Mouse (Mus musculus): ENCODE data around the gene Ifnk. TPM values are rescaled to one million over a fixed set of nuclear protein-coding genes. Genes with fewer than 3 reads are reported as not detected.

Gene Ifnk
- polyA plus RNA-seq, 1 experiment from 2014 or later: not detected

DNA sequence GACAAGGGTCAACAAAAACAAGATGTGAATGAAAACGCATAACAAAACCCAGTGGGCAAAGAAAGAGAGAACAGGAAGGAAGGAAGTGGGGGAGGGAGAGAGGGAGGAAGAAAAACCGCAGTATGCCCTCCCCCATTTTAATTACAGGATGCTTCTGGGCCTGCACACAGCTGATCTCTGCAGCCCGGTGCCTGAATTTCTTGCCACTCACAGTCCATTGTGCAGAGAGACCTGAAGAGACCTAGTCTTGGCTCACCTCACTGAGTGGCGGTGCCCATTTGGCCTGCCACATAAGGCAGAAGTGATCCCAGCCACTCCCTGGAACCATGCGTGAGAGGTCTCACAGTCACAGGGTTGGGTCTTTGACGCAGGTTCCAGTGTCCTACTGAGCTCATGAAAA lies 13.8 kb upstream of the Ifnk start:
- no peak for ATAC-seq (ENCODE audit: insufficient number of reproducible peaks, low FRiP score, low TSS enrichment, low read depth)
- H3K27me3 ChIP-seq: no peaks in the 10 kb centered on the region
- no peak overlapping the region for H3K27ac ChIP-seq (replicated peaks)
- H3K36me3 ChIP-seq: no peaks in the 10 kb centered on the region
- H3K9ac ChIP-seq: no peak overlapping the region
- no peak overlapping the region for H3K4me2 ChIP-seq (replicated peaks)
- no peak overlapping the region for H3K4me3 ChIP-seq (replicated peaks)
- WGBS: 43% methylated on average over 6 of the region's 6 CpGs
- H3K9me3 ChIP-seq (replicated peaks): no peaks in the 10 kb centered on the region
- H3K4me1 ChIP-seq: 0 out of 2 replicates have a peak, but pooled peaks cover 4% of the 10 kb centered on the region

GRCm38 (mm10) chr4:35140317-35140716 lies 11.5 kb upstream of the Ifnk start:
- H3K4me2 ChIP-seq (replicated peaks): no peak overlapping the region
- H3K9me3 ChIP-seq (replicated peaks): no peaks in the 10 kb centered on the region
- H3K27ac ChIP-seq (replicated peaks): no peak overlapping the region
- ATAC-seq (ENCODE audit: insufficient number of reproducible peaks, low FRiP score, low TSS enrichment, low read depth): no peak
- H3K4me3 ChIP-seq (replicated peaks): no peak overlapping the region
- H3K27me3 ChIP-seq: no peaks in the 10 kb centered on the region
- no peaks in the 10 kb centered on the region for H3K36me3 ChIP-seq
- H3K9ac ChIP-seq: no peak overlapping the region
- H3K4me1 ChIP-seq: 0 out of 2 replicates have a peak, but pooled peaks cover 13% of the 10 kb centered on the region
- WGBS: 47% methylated on average over 6 of the region's 6 CpGs

GRCm38 (mm10) chr4:35143472-35144102 lies 8.3 kb upstream of the Ifnk start:
- no peak; the same call in 1 of the 2 replicates for ATAC-seq (ENCODE audit: insufficient number of reproducible peaks, low FRiP score, low TSS enrichment, low read depth)
- Histone ChIP-seq H3K9ac (no peak overlapping the region), H3K27me3 (no peaks in the 10 kb centered on the region), H3K27ac (replicated peaks) (peak overlapping the region; percentile 25), H3K4me1 (0 out of 2 replicates have a peak, but pooled peaks cover 13% of the 10 kb centered on the region), H3K36me3 (no peaks in the 10 kb centered on the region), H3K4me2 (replicated peaks) (peak overlapping the region; percentile 2; the same call in 1 of the 2 replicates), H3K9me3 (replicated peaks) (no peaks in the 10 kb centered on the region), H3K4me3 (replicated peaks) (no peak overlapping the region)
- WGBS: 40% methylated on average over 12 of the region's 12 CpGs

- 83% methylated on average over 10 of the region's 10 CpGs for WGBS
- no peak for ATAC-seq (ENCODE audit: insufficient number of reproducible peaks, low FRiP score, low TSS enrichment, low read depth)
Observed at GRCm38 (mm10) chr4:35145726-35146125, 6.1 kb upstream of the Ifnk start.

DNA sequence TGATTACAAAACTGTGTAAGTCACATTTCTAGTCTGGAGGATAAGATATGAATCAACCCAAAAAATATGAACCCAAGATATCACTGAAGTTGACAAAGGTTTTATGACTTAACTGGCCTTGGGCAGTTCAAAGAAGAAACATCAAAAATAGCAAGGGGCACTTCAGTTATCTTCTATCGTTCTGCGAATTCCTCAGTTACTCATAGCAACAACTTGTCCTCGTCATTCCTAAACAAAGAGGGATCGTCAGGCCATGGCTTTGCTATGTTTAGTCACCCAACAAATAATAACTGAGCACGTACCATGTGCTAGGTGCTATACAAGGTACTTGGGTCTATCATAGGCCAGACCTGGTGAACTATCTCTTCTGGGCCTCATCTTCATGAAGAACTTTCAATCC lies 5.3 kb upstream of the Ifnk start:
- 86% methylated on average over 5 of the region's 5 CpGs for WGBS

More at GRCm38 (mm10) chr4:35145726-35146125, 6.1 kb upstream of the Ifnk start:
- Histone ChIP-seq H3K4me3 (replicated peaks) (no peak overlapping the region), H3K4me1 (0 out of 2 replicates have a peak, but pooled peaks cover 9% of the 10 kb centered on the region), H3K27ac (replicated peaks) (no peak overlapping the region), H3K4me2 (replicated peaks) (no peak overlapping the region), H3K9me3 (replicated peaks) (no peaks in the 10 kb centered on the region), H3K9ac (no peak overlapping the region), H3K36me3 (no peaks in the 10 kb centered on the region), H3K27me3 (no peaks in the 10 kb centered on the region)

DNA sequence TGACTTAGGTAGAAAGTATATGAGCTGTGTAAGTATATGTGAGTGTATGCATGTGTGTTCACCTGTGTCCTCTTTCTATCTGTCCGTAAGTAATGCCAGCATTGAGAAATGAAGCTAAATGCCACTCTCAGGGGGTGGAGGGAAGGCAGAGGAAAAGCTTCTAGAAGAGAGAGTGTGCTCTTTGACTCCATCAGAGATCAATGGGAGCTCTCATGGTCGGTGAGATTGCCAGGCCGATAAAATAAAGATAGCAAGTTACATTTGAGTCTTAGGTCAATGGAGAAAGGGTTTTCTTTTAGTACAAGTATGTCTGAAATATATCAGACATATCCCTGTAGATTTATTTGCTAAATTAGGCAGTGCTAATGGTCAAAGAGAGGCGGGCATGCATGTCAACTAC lies 3.5 kb upstream of the Ifnk start:
- Histone ChIP-seq H3K27me3 (no peaks in the 10 kb centered on the region), H3K4me3 (replicated peaks) (no peak overlapping the region), H3K9me3 (replicated peaks) (no peaks in the 10 kb centered on the region), H3K9ac (no peak overlapping the region), H3K4me2 (replicated peaks) (no peak overlapping the region), H3K36me3 (no peaks in the 10 kb centered on the region), H3K27ac (replicated peaks) (no peak overlapping the region), H3K4me1 (0 out of 2 replicates have a peak, but pooled peaks cover 8% of the 10 kb centered on the region)
- 88% methylated on average over 4 of the region's 4 CpGs for WGBS
- no peak for ATAC-seq (ENCODE audit: insufficient number of reproducible peaks, low FRiP score, low TSS enrichment, low read depth)

More for the DNA sequence above, 5.3 kb upstream of the Ifnk start:
- H3K9ac ChIP-seq: no peak overlapping the region
- H3K4me2 ChIP-seq (replicated peaks): no peak overlapping the region
- no peak overlapping the region for H3K4me3 ChIP-seq (replicated peaks)
- no peaks in the 10 kb centered on the region for H3K9me3 ChIP-seq (replicated peaks)
- no peak for ATAC-seq (ENCODE audit: insufficient number of reproducible peaks, low FRiP score, low TSS enrichment, low read depth)
- 0 out of 2 replicates have a peak, but pooled peaks cover 9% of the 10 kb centered on the region for H3K4me1 ChIP-seq
- H3K27ac ChIP-seq (replicated peaks): no peak overlapping the region
- H3K36me3 ChIP-seq: no peaks in the 10 kb centered on the region
- no peaks in the 10 kb centered on the region for H3K27me3 ChIP-seq

DNA sequence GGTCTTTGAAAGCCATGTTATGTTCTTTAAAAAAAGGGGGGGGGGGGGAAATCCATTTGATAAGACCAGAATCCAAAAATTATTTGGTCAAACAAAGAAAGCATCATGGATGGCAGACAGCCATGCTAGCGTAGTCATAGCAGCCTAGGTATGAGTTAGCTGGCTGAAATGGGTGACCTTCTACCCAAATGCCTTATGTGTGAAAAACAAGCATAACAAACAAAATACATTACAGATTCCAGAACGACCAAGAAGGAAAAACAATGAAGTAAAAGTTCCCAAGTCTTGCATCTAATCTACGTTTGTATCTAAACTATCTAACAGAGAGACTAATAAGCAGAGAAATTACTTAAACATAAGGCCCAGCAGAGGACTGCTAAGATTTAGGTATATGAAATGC lies 1.1 kb upstream of the Ifnk start:
- 73% methylated on average over 3 of the region's 3 CpGs for WGBS
- H3K36me3 ChIP-seq: no peaks in the 10 kb centered on the region

DNA sequence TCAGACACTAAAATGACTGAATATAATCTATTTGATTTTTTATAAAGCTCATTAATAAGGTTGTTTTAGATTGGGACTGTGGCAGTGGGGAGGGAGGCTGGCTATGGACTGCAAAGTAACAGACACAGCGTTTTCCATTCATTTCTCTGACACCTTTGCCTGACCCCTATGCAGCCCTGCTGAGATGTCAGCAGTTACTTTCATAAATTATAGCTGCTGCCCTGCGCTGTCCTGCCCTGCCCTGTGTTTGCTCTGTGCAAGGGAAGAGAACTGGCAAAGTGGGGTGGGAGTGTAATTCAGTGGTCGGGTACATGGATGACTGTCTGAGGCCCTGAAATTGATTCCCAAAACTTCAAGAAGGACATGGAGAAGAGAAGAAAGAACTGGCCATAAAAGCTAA lies 2.2 kb downstream of the Ifnk start:
- Histone ChIP-seq H3K4me1 (peaks cover 16% of the 10 kb centered on the region), H3K4me2 (replicated peaks) (no peak overlapping the region), H3K27me3 (peaks cover 4% of the 10 kb centered on the region; the same call in 1 of the 2 replicates), H3K27ac (replicated peaks) (no peak overlapping the region), H3K9ac (no peak overlapping the region), H3K36me3 (no peaks in the 10 kb centered on the region), H3K9me3 (replicated peaks) (no peaks in the 10 kb centered on the region), H3K4me3 (replicated peaks) (no peak overlapping the region)
- no peak for ATAC-seq (ENCODE audit: insufficient number of reproducible peaks, low FRiP score, low TSS enrichment, low read depth)
- WGBS: 79% methylated on average over 3 of the region's 3 CpGs

More for the DNA sequence above, 1.1 kb upstream of the Ifnk start:
- Histone ChIP-seq H3K4me1 (peaks cover 8% of the 10 kb centered on the region), H3K4me2 (replicated peaks) (no peak overlapping the region), H3K27me3 (no peaks in the 10 kb centered on the region), H3K4me3 (replicated peaks) (no peak overlapping the region), H3K9me3 (replicated peaks) (no peaks in the 10 kb centered on the region), H3K27ac (replicated peaks) (no peak overlapping the region), H3K9ac (no peak overlapping the region)
- no peak for ATAC-seq (ENCODE audit: insufficient number of reproducible peaks, low FRiP score, low TSS enrichment, low read depth)

- peaks cover 4% of the 10 kb centered on the region; the same call in 1 of the 2 replicates for H3K27me3 ChIP-seq
- H3K4me2 ChIP-seq (replicated peaks): peak overlapping the region; percentile 86
- H3K36me3 ChIP-seq: no peaks in the 10 kb centered on the region
- H3K4me1 ChIP-seq: peaks cover 16% of the 10 kb centered on the region
- WGBS: 26% methylated on average over 20 of the region's 20 CpGs
- H3K27ac ChIP-seq (replicated peaks): peak overlapping the region; percentile 82; the same call in 1 of the 2 replicates
- peak overlapping the region; percentile 61 for H3K4me3 ChIP-seq (replicated peaks)
- no peak for ATAC-seq (ENCODE audit: insufficient number of reproducible peaks, low FRiP score, low TSS enrichment, low read depth)
- peak overlapping the region; percentile 51 for H3K9ac ChIP-seq
- no peaks in the 10 kb centered on the region for H3K9me3 ChIP-seq (replicated peaks)
Observed at GRCm38 (mm10) chr4:35155132-35155922, 3.5 kb downstream of the Ifnk start.

DNA sequence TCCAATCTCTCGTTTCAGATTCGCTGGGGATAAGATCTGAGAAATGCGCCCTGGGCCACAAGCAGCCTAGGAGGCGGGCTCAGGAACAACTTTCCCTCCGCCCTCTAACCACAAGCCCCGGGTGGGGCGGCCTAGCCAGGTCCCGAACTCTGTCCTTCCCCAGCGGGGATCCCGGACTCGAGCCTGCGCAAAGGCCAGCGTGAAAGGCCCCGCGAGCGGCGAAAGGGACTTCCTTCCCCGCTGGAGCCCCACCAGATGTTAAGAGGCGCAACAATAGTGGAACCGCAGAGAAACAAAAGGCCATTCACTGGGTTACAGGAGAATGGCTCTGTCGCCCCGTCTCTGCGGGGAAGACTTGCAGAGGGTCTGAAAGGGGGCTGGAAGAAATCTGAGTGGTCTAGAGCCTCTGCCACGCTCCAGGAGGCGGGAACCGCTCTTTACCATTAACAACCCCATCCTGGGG lies 4.3 kb downstream of the Ifnk start:
- no peaks in the 10 kb centered on the region for H3K9me3 ChIP-seq (replicated peaks)
- peak overlapping the region; percentile 82 for H3K27ac ChIP-seq (replicated peaks)
- under 1% methylated on average over 26 of the region's 26 CpGs for WGBS
- H3K27me3 ChIP-seq: peaks cover 4% of the 10 kb centered on the region; the same call in 1 of the 2 replicates
- H3K4me3 ChIP-seq (replicated peaks): peak overlapping the region; percentile 61
- peaks cover 16% of the 10 kb centered on the region for H3K4me1 ChIP-seq
- no peaks in the 10 kb centered on the region for H3K36me3 ChIP-seq
- ATAC-seq (ENCODE audit: insufficient number of reproducible peaks, low FRiP score, low TSS enrichment, low read depth): peak; percentile 75
- peak overlapping the region; percentile 86 for H3K4me2 ChIP-seq (replicated peaks)
- H3K9ac ChIP-seq: peak overlapping the region; percentile 51
